Mouse (Mus musculus) testis, adult 2 months (tissue): ENCODE data around the gene Pik3r3.

Experiments used
- CTCF ChIP-seq: fragments of 200-500 bp; IDR thresholded peaks from 2 replicates; pipeline ENCODE4 v1.5.1; 2012; ENCODE audit warnings: low read depth, mild to moderate bottlenecking, inconsistent platforms, low read length, moderate library complexity; ENCODE audit not compliant: control insufficient read depth, insufficient read depth, insufficient replicate concordance
- POLR2A ChIP-seq: fragments of 200-500 bp; IDR thresholded peaks from 2 replicates; pipeline ENCODE4 v1.6.1; 2012; ENCODE audit warnings: low read depth, mild to moderate bottlenecking, inconsistent platforms, low read length, moderate library complexity; ENCODE audit not compliant: control insufficient read depth

DNA sequence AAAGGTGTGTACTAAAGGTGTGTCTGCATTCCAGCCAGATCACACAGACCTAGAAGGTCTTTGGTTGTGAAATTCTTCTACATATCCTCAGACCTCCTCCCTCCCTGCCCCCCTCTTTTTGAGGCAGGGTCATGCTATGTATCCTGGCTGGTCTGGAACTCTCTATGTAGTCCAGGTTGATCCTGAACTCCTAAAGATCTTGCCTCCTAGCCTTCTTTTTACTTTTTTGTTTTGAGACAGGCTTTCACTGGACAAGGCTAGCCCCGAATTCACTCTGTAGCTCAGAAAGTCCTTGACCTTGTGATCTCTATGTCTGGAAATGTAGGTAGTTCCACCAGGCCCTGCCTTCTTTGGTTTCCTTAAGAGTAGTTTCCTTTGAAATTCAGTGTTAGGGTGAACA, 12.5 kb upstream of the Pik3r3 start:
- TF ChIP-seq CTCF = no peak
- TF ChIP-seq POLR2A = no peak
